7 mouse cellular contexts compared by ENCODE assay signal in genomic region chr3:85482636-85483035, GRCm38 (mm10).
DNase-seq lines count a peak whose midpoint lies in the region; ATAC-seq lines count a peak whose summit lies in the region.

No protein-coding gene starts in this region.

- 51% methylated on average over 5 of the region's 5 CpGs for WGBS in heart, embryonic 11.5 days (ENCODE audit: insufficient replicate concordance)
- 26% methylated on average over 5 of the region's 5 CpGs for WGBS in large intestine, adult 2 months
- 66% methylated on average over 5 of the region's 5 CpGs for WGBS in hindbrain, embryonic 11.5 days

- no peak overlapping the region for H3K9ac ChIP-seq in heart, embryonic 11.5 days (ENCODE audit: low read depth, low read length)
- H3K9ac ChIP-seq in hindbrain, embryonic 11.5 days (ENCODE audit: low read depth, low read length): no peak overlapping the region

- peak; percentile 68; the same call in 1 of the 2 replicates for ATAC-seq in heart, embryonic 11.5 days (replicated peaks; ENCODE audit: insufficient number of reproducible peaks, low FRiP score, low TSS enrichment)
- ATAC-seq in hindbrain, embryonic 11.5 days (ENCODE audit: low FRiP score): no peak

- H3K36me3 ChIP-seq in heart, embryonic 11.5 days (ENCODE audit: control insufficient read depth, insufficient read depth, low read length): no peaks in the 10 kb centered on the region
- no peaks in the 10 kb centered on the region for H3K36me3 ChIP-seq in hindbrain, embryonic 11.5 days (ENCODE audit: control insufficient read depth, insufficient read depth, low read length)

- DNase-seq in 416B (ENCODE audit: low read depth) (peak; percentile 43), R1 (ENCODE audit: low read depth, low spot score) (peak; percentile 20)
- peak; percentile 27 for DNase-seq in large intestine, adult 2 months (ENCODE audit: low read depth, low spot score)
- no peak for DNase-seq in spleen, adult 12 weeks (ENCODE audit: low spot score)
- no peak for DNase-seq in thymus, postnatal 0 days (ENCODE audit: low spot score)
- DNase-seq in hindbrain, embryonic 11.5 days (ENCODE audit: low spot score): no peak

- no peaks in the 10 kb centered on the region for H3K4me1 ChIP-seq in heart, embryonic 11.5 days (ENCODE audit: control insufficient read depth, insufficient read depth, low read length)
- no peaks in the 10 kb centered on the region for H3K4me1 ChIP-seq in hindbrain, embryonic 11.5 days (replicated peaks; ENCODE audit: control insufficient read depth, insufficient read depth, low read length)

- H3K27me3 ChIP-seq in heart, embryonic 11.5 days (ENCODE audit: control insufficient read depth, insufficient read depth, low read length): no peaks in the 10 kb centered on the region
- H3K27me3 ChIP-seq in hindbrain, embryonic 11.5 days (ENCODE audit: control insufficient read depth, insufficient read depth, low read length): no peaks in the 10 kb centered on the region

- no peak overlapping the region for H3K4me2 ChIP-seq in heart, embryonic 11.5 days
- no peak overlapping the region for H3K4me2 ChIP-seq in hindbrain, embryonic 11.5 days (replicated peaks; ENCODE audit: low read depth, low read length)

- H3K9me3 ChIP-seq in heart, embryonic 11.5 days (replicated peaks; ENCODE audit: control insufficient read depth, low read length): no peaks in the 10 kb centered on the region
- H3K9me3 ChIP-seq in hindbrain, embryonic 11.5 days (ENCODE audit: control insufficient read depth, low read length): no peaks in the 10 kb centered on the region

- H3K27ac ChIP-seq in heart, embryonic 11.5 days (ENCODE audit: low read depth, low read length): no peak overlapping the region
- H3K27ac ChIP-seq in hindbrain, embryonic 11.5 days (ENCODE audit: low read depth, low read length): no peak overlapping the region

- H3K4me3 ChIP-seq in heart, embryonic 11.5 days (ENCODE audit: low read depth, low read length): no peak overlapping the region
- H3K4me3 ChIP-seq in hindbrain, embryonic 11.5 days (ENCODE audit: low read depth, low read length): no peak overlapping the region

Comparison
In these comparisons a context has a peak if more than half of its experiments do, and no peak if none do; other contexts are left out.
1. DNase-seq: peak in 416B (single experiment), R1 (single experiment) and large intestine, adult 2 months (single experiment); none in spleen, adult 12 weeks (single experiment), thymus, postnatal 0 days (single experiment) and hindbrain, embryonic 11.5 days (single experiment).